8 mouse cellular contexts compared by ENCODE assay signal in genomic region chr11:106491393-106491792, GRCm38 (mm10). TPM values are rescaled to one million over a fixed set of nuclear protein-coding genes. Genes with fewer than 3 reads are reported as not detected.
DNase-seq lines count a peak whose midpoint lies in the region; ATAC-seq and TF ChIP-seq lines count a peak whose summit lies in the region.

No protein-coding gene starts in this region.

- WGBS in large intestine, adult 2 months = 0% methylated on average over 3 of the region's 3 CpGs

- DNase-seq in left cerebral cortex, adult 2 months (ENCODE audit: extremely low spot score in 1 of 2, low spot score in 2 of 2) = no peak
- no peak for DNase-seq in left cerebral cortex, adult 8-10 months (ENCODE audit: low spot score in 2 of 2)
- DNase-seq in adrenal gland, postnatal 36 days = peak; percentile 62 to 73
- DNase-seq in large intestine, adult 2 months (ENCODE audit: low read depth, low spot score) = peak; percentile 78
- DNase-seq in retina, embryonic 14.5 days (ENCODE audit: low spot score) = peak; percentile 93

- H3K27me3 ChIP-seq in E14TG2a.4 (ENCODE audit: insufficient read depth, low read length) = peaks cover 3% of the 10 kb centered on the region; the same call in 1 of the 2 replicates

- intact Hi-C loops in left cerebral cortex, adult 2 months (cut with DNase I) = loop anchor here (1.0 kb wide), 1 partner anchor 73 kb away; no protein-coding TSS in a partner anchor

- H3K4me3 ChIP-seq in left cerebral cortex, adult 2 months = no peak overlapping the region
- H3K4me3 ChIP-seq in E14TG2a.4 (replicated peaks; ENCODE audit: low read length) = no peak overlapping the region

- 0 out of 2 replicates have a peak, but pooled peaks have one; percentile 41 for ATAC-seq in erythroblast, adult 5-6 weeks (replicated peaks; ENCODE audit: low FRiP score, poor library complexity, severe bottlenecking)
- ATAC-seq in frontal cortex, adult (ENCODE audit: low TSS enrichment) = no peak

- no peaks in the 10 kb centered on the region for H3K9me3 ChIP-seq in E14TG2a.4 (ENCODE audit: low read length)

- TF ChIP-seq CTCF in left cerebral cortex, adult 2 months (IDR thresholded peaks at IDR 0.05) = peak; percentile 76
- TF ChIP-seq CTCF in E14TG2a.4 (conservative IDR thresholded peaks at IDR 0.05; ENCODE audit: low read length) = peak; percentile 50

- no peak overlapping the region for H3K27ac ChIP-seq in left cerebral cortex, adult 2 months

- peaks cover 18% of the 10 kb centered on the region for H3K4me1 ChIP-seq in E14TG2a.4 (replicated peaks; ENCODE audit: low read depth, low read length)

- no peaks in the 10 kb centered on the region for H3K36me3 ChIP-seq in E14TG2a.4 (ENCODE audit: insufficient read depth, low read length)

RNA-seq across cellular contexts. Expression of gene Ern1, which starts 3.7 kb away (rescaled TPM):
- total RNA-seq in left cerebral cortex, adult 2 months (2021) = 10 to 100 TPM; 10.4 to 11.3 TPM
- total RNA-seq in left cerebral cortex, adult 8-10 months (2022) = 10 to 100 TPM in 1 of 4 experiments, 1 to 10 TPM in 3; 8.2 to 10.5 (median 9.2) TPM
- 100 to 1,000 TPM; 121 to 160 TPM for total RNA-seq in adrenal gland, postnatal 36 days (2021)
- 7.9 and 11.1 TPM in 2 replicates for total RNA-seq in erythroblast, adult 5-6 weeks (2015; ENCODE audit: low replicate concordance)
- total RNA-seq in erythroblast, adult 5-6 weeks (2017; ENCODE audit: low replicate concordance) = 23.8 and 25.6 TPM in 2 replicates
- polyA plus RNA-seq in large intestine, adult 2 months (2012; rRNA removed) = 11.8 and 26.1 TPM in 2 replicates

Comparison
In these comparisons a context has a peak if more than half of its experiments do, and no peak if none do; other contexts are left out.
1. DNase-seq: peak in adrenal gland, postnatal 36 days (2 of 2), large intestine, adult 2 months (single experiment) and retina, embryonic 14.5 days (single experiment); none in left cerebral cortex, adult 2 months (0 of 2) and left cerebral cortex, adult 8-10 months (0 of 2).
2. RNA of gene Ern1, which starts 3.7 kb away (total RNA-seq): 121 to 160 TPM in adrenal gland, postnatal 36 days; 7.9 to 25.6 TPM in erythroblast, adult 5-6 weeks, 10.4 to 11.3 TPM in left cerebral cortex, adult 2 months and 8.2 to 10.5 TPM in left cerebral cortex, adult 8-10 months; every median in the first group is over 4 times any median in the second.